9 mouse cellular contexts compared by ENCODE assay signal in genomic region chr2:151712647-151713046, GRCm38 (mm10). TPM values are rescaled to one million over a fixed set of nuclear protein-coding genes. Genes with fewer than 3 reads are reported as not detected.
DNase-seq lines count a peak whose midpoint lies in the region; ATAC-seq and TF ChIP-seq lines count a peak whose summit lies in the region.
"Had no signal": no experiment of that assay in that cellular context is flagged by ENCODE, and none has a peak within 500 bp of the region (broad histone marks: within the 10 kb centered on the region; RNA-seq: fewer than 3 reads in every experiment).

No protein-coding gene starts in this region.

- WGBS in hindbrain, postnatal 0 days: 40% methylated on average over 3 of the region's 3 CpGs
- 42% methylated on average over 3 of the region's 3 CpGs for WGBS in hindbrain, embryonic 13.5 days
- 29% methylated on average over 3 of the region's 3 CpGs for WGBS in limb, embryonic 10.5 days

- no peak overlapping the region for H3K27ac ChIP-seq in hindbrain, postnatal 0 days
- no peak overlapping the region for H3K27ac ChIP-seq in hindbrain, embryonic 13.5 days
- no peak overlapping the region for H3K27ac ChIP-seq in limb, embryonic 10.5 days

- no peak for DNase-seq in hindbrain, postnatal 0 days (ENCODE audit: low spot score)
- peak; percentile 12 to 19 for DNase-seq in B cell, adult 2 months
- DNase-seq in c-Kit-positive CD71-negative TER-119-negative erythroid progenitor cells, embryonic 14.5 days (ENCODE audit: low read depth): peak; percentile 40
- DNase-seq in limb, embryonic 10.5 days (ENCODE audit: low spot score): peak; percentile 69
- no peak for DNase-seq in urinary bladder, postnatal 14 days (ENCODE audit: low spot score)
- DNase-seq in urinary bladder, postnatal 25 days (ENCODE audit: low spot score): no peak
- no peak for DNase-seq in layer of hippocampus, adult 9-11 months

- no peaks in the 10 kb centered on the region for H3K27me3 ChIP-seq in hindbrain, postnatal 0 days (ENCODE audit: insufficient read depth, low read length)
- H3K27me3 ChIP-seq in hindbrain, embryonic 13.5 days: no peaks in the 10 kb centered on the region
- no peaks in the 10 kb centered on the region for H3K27me3 ChIP-seq in limb, embryonic 10.5 days (ENCODE audit: low read depth, poor library complexity, severe bottlenecking)

- H3K4me1 ChIP-seq in hindbrain, postnatal 0 days (ENCODE audit: insufficient read depth, low read length): no peaks in the 10 kb centered on the region
- H3K4me1 ChIP-seq in hindbrain, embryonic 13.5 days (replicated peaks): no peaks in the 10 kb centered on the region
- H3K4me1 ChIP-seq in limb, embryonic 10.5 days: 0 out of 2 replicates have a peak, but pooled peaks cover 2% of the 10 kb centered on the region

- no peaks in the 10 kb centered on the region for H3K9me3 ChIP-seq in hindbrain, postnatal 0 days (ENCODE audit: low read length)
- H3K9me3 ChIP-seq in hindbrain, embryonic 13.5 days: no peaks in the 10 kb centered on the region
- no peaks in the 10 kb centered on the region for H3K9me3 ChIP-seq in limb, embryonic 10.5 days (replicated peaks)

- H3K4me2 ChIP-seq in hindbrain, postnatal 0 days (ENCODE audit: low read depth, low read length): no peak overlapping the region
- H3K4me2 ChIP-seq in hindbrain, embryonic 13.5 days: no peak overlapping the region

- no peak overlapping the region for H3K4me3 ChIP-seq in hindbrain, postnatal 0 days (ENCODE audit: low read length)
- H3K4me3 ChIP-seq in hindbrain, embryonic 13.5 days: no peak overlapping the region
- no peak overlapping the region for H3K4me3 ChIP-seq in limb, embryonic 10.5 days

- H3K9ac ChIP-seq in hindbrain, postnatal 0 days (replicated peaks; ENCODE audit: low read length): no peak overlapping the region
- no peak overlapping the region for H3K9ac ChIP-seq in hindbrain, embryonic 13.5 days

- 0 out of 2 replicates have a peak, but pooled peaks have one; percentile 36 for ATAC-seq in hindbrain, postnatal 0 days
- ATAC-seq in hindbrain, embryonic 13.5 days (ENCODE audit: low FRiP score): no peak

- TF ChIP-seq CTCF in hindbrain, postnatal 0 days (IDR thresholded peaks at IDR 0.05; ENCODE audit: low read depth): no peak

- peaks cover 6% of the 10 kb centered on the region for H3K36me3 ChIP-seq in hindbrain, postnatal 0 days (ENCODE audit: insufficient read depth, low read length)
- H3K36me3 ChIP-seq in hindbrain, embryonic 13.5 days: peaks cover 58% of the 10 kb centered on the region
- peaks cover 27% of the 10 kb centered on the region for H3K36me3 ChIP-seq in limb, embryonic 10.5 days

RNA-seq across cellular contexts. Expression of gene Tmem74b, which starts 10.8 kb away (rescaled TPM):
- total RNA-seq in hindbrain, postnatal 0 days (2014; rRNA removed): 27.3 and 35.8 TPM in 2 replicates
- polyA plus RNA-seq in hindbrain, postnatal 0 days (2015; fragmentation: Nextera tagmentation; extraction: Ambion mirVana): 22.3 and 22.6 TPM in 2 replicates
- 20.6 and 22.1 TPM in 2 replicates for polyA plus RNA-seq in hindbrain, embryonic 13.5 days (2015; fragmentation: Nextera tagmentation; extraction: Ambion mirVana)
- 2.3 and 2.8 TPM in 2 replicates for polyA plus RNA-seq in limb, embryonic 10.5 days (2016; fragmentation: Nextera tagmentation; extraction: Ambion mirVana)

RNA-seq across cellular contexts. Expression of gene Psmf1, which starts 31.3 kb away (rescaled TPM):
- total RNA-seq in hindbrain, postnatal 0 days (2014; rRNA removed): 63.5 and 73.7 TPM in 2 replicates
- 68.6 and 69.1 TPM in 2 replicates for polyA plus RNA-seq in hindbrain, postnatal 0 days (2015; fragmentation: Nextera tagmentation; extraction: Ambion mirVana)
- 57.7 and 60.8 TPM in 2 replicates for polyA plus RNA-seq in hindbrain, embryonic 13.5 days (2015; fragmentation: Nextera tagmentation; extraction: Ambion mirVana)
- 60.6 and 60.8 TPM in 2 replicates for polyA plus RNA-seq in limb, embryonic 10.5 days (2016; fragmentation: Nextera tagmentation; extraction: Ambion mirVana)

RNA-seq across cellular contexts. Expression of gene Rad21l, which starts 44.3 kb away (rescaled TPM):
- 0.11 and 0.58 TPM in 2 replicates for total RNA-seq in hindbrain, postnatal 0 days (2014; rRNA removed)
- polyA plus RNA-seq in hindbrain, postnatal 0 days (2015; fragmentation: Nextera tagmentation; extraction: Ambion mirVana): 0.25 and 0.28 TPM in 2 replicates
- polyA plus RNA-seq in hindbrain, embryonic 13.5 days (2015; fragmentation: Nextera tagmentation; extraction: Ambion mirVana): 0.19 TPM in 1 of 2 replicates, not detected in the other
- not detected in 2 replicates for polyA plus RNA-seq in limb, embryonic 10.5 days (2016; fragmentation: Nextera tagmentation; extraction: Ambion mirVana)
- total RNA-seq: gastrocnemius, postnatal 4 days had no signal

Comparison
In these comparisons a context has a peak if more than half of its experiments do, and no peak if none do; other contexts are left out.
1. DNase-seq: peak in B cell, adult 2 months (2 of 2), c-Kit-positive CD71-negative TER-119-negative erythroid progenitor cells, embryonic 14.5 days (single experiment) and limb, embryonic 10.5 days (single experiment); none in hindbrain, postnatal 0 days (single experiment), urinary bladder, postnatal 14 days (single experiment), urinary bladder, postnatal 25 days (single experiment) and layer of hippocampus, adult 9-11 months (single experiment).